Mouse (Mus musculus) liver, embryonic 14.5 days (tissue): Measurements from ENCODE around the gene Prm3. TPM values are rescaled to one million over a fixed set of nuclear protein-coding genes. Genes with fewer than 3 reads are reported as not detected.

Source experiments
- ATAC-seq: fragments of 200-750 bp; cut with Nextera tagmentation; 2 replicates; pipeline ENCODE4 v1.8.0; 2017; ENCODE audit warnings: moderate number of reproducible peaks, mild to moderate bottlenecking, moderate library complexity; ENCODE audit not compliant: insufficient read depth
- DNase-seq, 3 experiments: peaks; one replicate each; pipeline ENCODE4 v3.0.0-alpha.2; 2012 to 2013; ENCODE audit warnings: low read depth in 3 of 3, low spot score in 3 of 3
- H3K27ac ChIP-seq: fragments of 300-500 bp; sonication (generic); 2 replicates; pipeline ENCODE4 v1.5.1; 2014; ENCODE audit warnings: moderate library complexity, mild to moderate bottlenecking, control low read depth, inconsistent platforms
- H3K27me3 ChIP-seq: fragments of 300-500 bp; sonication (generic); 2 replicates; pipeline ENCODE4 v1.6.1; 2014; ENCODE audit warnings: mild to moderate bottlenecking, low read length, moderate library complexity; ENCODE audit not compliant: control insufficient read depth, insufficient read depth
- H3K36me3 ChIP-seq: fragments of 300-500 bp; sonication (generic); replicated peaks from 2 replicates; pipeline ENCODE4 v1.6.1; 2014; ENCODE audit warnings: low read depth; ENCODE audit not compliant: control insufficient read depth, insufficient read depth
- H3K4me1 ChIP-seq, 2 experiments: fragments of 200-500 bp in 1 of 2; fragments of 300-500 bp in 1 of 2; sonication (generic) in 1 of 2; replicated peaks; 2 replicates each; pipeline ENCODE4 v1.6.1; 2012 to 2014; ENCODE audit warnings: antibody characterized with exemption in 1 of 2, inconsistent platforms in 1 of 2, low read length in 1 of 2; ENCODE audit not compliant: control insufficient read depth in 2 of 2, insufficient read depth in 2 of 2
- H3K4me2 ChIP-seq: fragments of 300-500 bp; sonication (generic); 2 replicates; pipeline ENCODE4 v1.6.1; 2014; ENCODE audit warnings: low read depth, mild to moderate bottlenecking, control low read depth, moderate library complexity
- H3K4me3 ChIP-seq, 2 experiments: fragments of 200-500 bp in 1 of 2; fragments of 300-500 bp in 1 of 2; sonication (generic) in 1 of 2; 2 replicates each; pipeline ENCODE4 v1.5.1; 2012 to 2014; ENCODE audit warnings: low read depth in 2 of 2, low read length in 2 of 2, mild to moderate bottlenecking in 2 of 2, control low read depth in 1 of 2, inconsistent platforms in 1 of 2, moderate library complexity in 1 of 2; ENCODE audit not compliant: insufficient read depth in 1 of 2
- H3K9ac ChIP-seq: fragments of 300-500 bp; sonication (generic); replicated peaks from 2 replicates; pipeline ENCODE4 v1.6.1; 2014; ENCODE audit warnings: mild to moderate bottlenecking, control low read depth, moderate library complexity
- H3K9me3 ChIP-seq: fragments of 300-500 bp; sonication (generic); 2 replicates; pipeline ENCODE4 v1.6.1; 2016; ENCODE audit warnings: low read length, mixed read lengths; ENCODE audit not compliant: control insufficient read depth
- CTCF ChIP-seq: IDR thresholded peaks from 2 replicates; pipeline ENCODE4 v1.5.1; 2016; ENCODE audit warnings: antibody characterized with exemption, low read depth, control low read depth
- EP300 ChIP-seq: IDR thresholded peaks from 2 replicates; pipeline ENCODE4 v1.6.1; 2016; ENCODE audit warnings: antibody characterized with exemption, low read depth
- WGBS: fragments of 180-500 bp; shearing (Covaris S2); extraction: QIAGEN DNeasy Blood & Tissue Kit; methylation state at CpG from one replicate; pipeline ENCODE4 v1.1.7; 2014; ENCODE audit not compliant: insufficient replicate concordance; 5-methylcytosine and 5-hydroxymethylcytosine counted together
- polyA plus RNA-seq, 2 experiments: library from polyadenylated mRNA; depleted of rRNA in 1 of 2; stranded (reverse) in 1 of 2; unstranded in 1 of 2; fragments of >200 nt; fragmentation: Nextera tagmentation in 1 of 2; extraction: Ambion mirVana in 1 of 2; gene quantifications; 2 replicates each; pipeline versions ENCODE4 v1.2.1 to v1.2.3; 2012 to 2014

Gene Prm3
- polyA plus RNA-seq, 2 experiments = not detected

GRCm38 (mm10) chr16:10796034-10796433 lies 5.3 kb upstream of the Prm3 start, which contains the start of gene Prm2:
Prm2 (minus strand) TSS chr16:10796134.
- H3K36me3 ChIP-seq = no peaks in the 10 kb centered on the region
- no peak within 1 kb of the TSS for H3K9ac ChIP-seq
- DNase-seq = no peak

GRCm38 (mm10) chr16:10788866-10789265 lies 1.8 kb downstream of the Prm3 start:
- no peak overlapping the region for H3K9ac ChIP-seq
- DNase-seq (no peak), ATAC-seq (no peak)
- peaks cover 11% of the 10 kb centered on the region for H3K27me3 ChIP-seq
- H3K27ac ChIP-seq = no peak overlapping the region
- no peaks in the 10 kb centered on the region for H3K9me3 ChIP-seq
- no peak overlapping the region for H3K4me2 ChIP-seq
- 55% methylated on average over 4 of the region's 4 CpGs for WGBS
- no peak for TF ChIP-seq CTCF
- TF ChIP-seq EP300 = no peak
- H3K4me3 ChIP-seq = no peak overlapping the region
- H3K4me1 ChIP-seq = 0 out of 4 replicates have a peak, but pooled peaks cover 0 to 2% of the 10 kb centered on the region in 2 experiments
- no peaks in the 10 kb centered on the region for H3K36me3 ChIP-seq

More at GRCm38 (mm10) chr16:10796034-10796433, 5.3 kb upstream of the Prm3 start, which contains the start of gene Prm2:
- WGBS = 59% methylated on average over 6 of the region's 6 CpGs
- Histone ChIP-seq H3K27me3 (peaks cover 12% of the 10 kb centered on the region), H3K4me1 (no peaks in the 10 kb centered on the region), H3K4me3 (no peak within 1 kb of the TSS), H3K9me3 (no peaks in the 10 kb centered on the region), H3K27ac (no peak within 1 kb of the TSS), H3K4me2 (no peak within 1 kb of the TSS)
- no peak for TF ChIP-seq CTCF
- TF ChIP-seq EP300 = no peak
- no peak for ATAC-seq

DNA sequence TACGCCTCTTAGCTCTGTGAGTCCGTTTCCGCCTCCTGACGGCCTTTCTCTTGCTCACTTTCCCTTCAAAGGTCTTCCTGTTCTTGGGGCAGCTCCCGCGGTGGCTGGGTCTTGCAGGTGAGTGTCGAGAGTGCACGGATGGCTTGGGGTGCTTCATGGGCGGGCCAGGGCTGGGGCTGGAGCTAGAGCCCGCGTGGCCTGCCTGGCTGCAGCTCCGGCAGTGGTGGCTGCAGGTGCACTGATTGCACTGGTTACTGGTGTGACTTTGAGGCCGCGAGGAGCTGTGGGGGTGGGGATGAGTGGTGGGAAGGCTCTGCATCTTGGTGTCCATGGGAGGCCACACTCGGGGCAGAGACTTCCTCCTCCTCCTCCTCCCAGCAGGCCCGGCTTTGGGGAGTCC lies 2.4 kb downstream of the Prm3 start, which contains the start of gene Tnp2:
Tnp2 (minus strand) TSS at position 390 of the 400 bp plus-strand sequence.
- DNase-seq (no peak), ATAC-seq (no peak)
- H3K9me3 ChIP-seq = no peaks in the 10 kb centered on the region
- H3K27me3 ChIP-seq = peaks cover 17% of the 10 kb centered on the region
- H3K4me2 ChIP-seq = no peak within 1 kb of the TSS
- H3K4me3 ChIP-seq = no peak within 1 kb of the TSS
- H3K4me1 ChIP-seq = 0 out of 4 replicates have a peak, but pooled peaks cover 0 to 2% of the 10 kb centered on the region in 2 experiments
- WGBS = 43% methylated on average over 16 of the region's 16 CpGs
- H3K36me3 ChIP-seq = no peaks in the 10 kb centered on the region
- TF ChIP-seq CTCF (no peak), EP300 (no peak)
- no peak within 1 kb of the TSS for H3K27ac ChIP-seq
- H3K9ac ChIP-seq = no peak within 1 kb of the TSS

DNA sequence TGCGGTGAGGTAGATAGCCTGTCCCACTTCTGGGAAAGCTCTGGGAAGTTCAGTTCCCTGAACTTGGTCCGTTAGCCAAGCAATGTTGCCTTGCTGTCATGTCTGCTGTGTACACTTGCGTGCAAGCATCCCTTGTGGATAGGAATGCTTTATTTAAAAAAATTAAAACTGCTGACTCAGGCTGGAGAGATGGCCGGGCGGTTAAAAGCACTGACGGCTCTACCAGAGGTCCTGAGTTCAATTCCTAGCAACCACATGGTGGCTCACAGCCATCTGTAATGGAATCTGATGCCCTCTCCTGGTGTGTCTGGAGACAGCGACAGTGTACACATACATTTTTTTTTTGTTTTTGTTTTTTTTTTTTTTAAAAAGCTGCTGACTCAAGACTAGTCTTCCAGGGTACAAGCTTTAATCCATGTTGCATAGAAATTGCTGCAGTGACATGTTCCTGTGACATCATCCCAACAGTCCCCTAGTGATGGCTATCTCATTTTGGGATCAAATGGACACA lies 3.1 kb downstream of the Prm3 start:
- Histone ChIP-seq H3K9ac (no peak overlapping the region), H3K4me2 (no peak overlapping the region), H3K4me3 (no peak overlapping the region), H3K27ac (no peak overlapping the region), H3K36me3 (no peaks in the 10 kb centered on the region), H3K27me3 (peaks cover 23% of the 10 kb centered on the region), H3K4me1 (0 out of 4 replicates have a peak, but pooled peaks cover 0 to 2% of the 10 kb centered on the region in 2 experiments), H3K9me3 (no peaks in the 10 kb centered on the region)
- ATAC-seq = no peak
- TF ChIP-seq CTCF (no peak), EP300 (no peak)
- 59% methylated on average over 7 of the region's 7 CpGs for WGBS
- DNase-seq = no peak

- H3K36me3 ChIP-seq = no peaks in the 10 kb centered on the region
- 57% methylated on average over 4 of the region's 4 CpGs for WGBS
- no peak overlapping the region for H3K4me3 ChIP-seq
- DNase-seq = no peak
- TF ChIP-seq EP300 (no peak), CTCF (no peak)
- no peak overlapping the region for H3K4me2 ChIP-seq
- 0 out of 4 replicates have a peak, but pooled peaks cover 0 to 2% of the 10 kb centered on the region in 2 experiments for H3K4me1 ChIP-seq
- H3K9ac ChIP-seq = no peak overlapping the region
- ATAC-seq = no peak
- H3K27ac ChIP-seq = no peak overlapping the region
- H3K9me3 ChIP-seq = no peaks in the 10 kb centered on the region
- peaks cover 26% of the 10 kb centered on the region for H3K27me3 ChIP-seq
Measured at GRCm38 (mm10) chr16:10786782-10787547, 3.7 kb downstream of the Prm3 start.
